Mouse (Mus musculus) lung, adult 2 months (tissue): ENCODE measurements around the gene Tanc1.

ENCODE experiments used
- CTCF ChIP-seq: fragments of 200-500 bp; IDR thresholded peaks from 2 replicates; pipeline ENCODE4 v1.5.1; 2011; ENCODE audit warnings: mild to moderate bottlenecking, low read length, control low read depth; ENCODE audit not compliant: insufficient read depth
- POLR2A ChIP-seq: fragments of 200-500 bp; IDR thresholded peaks from 2 replicates; pipeline ENCODE4 v1.6.1; 2011; ENCODE audit warnings: low read depth, mild to moderate bottlenecking, control low read depth, low read length, borderline replicate concordance; ENCODE audit errors: extremely low read depth

GRCm38 (mm10) chr2:59737368-59737767 is 125.5 kb downstream of the Tanc1 start:
- TF ChIP-seq CTCF, result no peak
- no peak for TF ChIP-seq POLR2A
